Mouse (Mus musculus) heart, postnatal 4 days (tissue): ENCODE data around the gene Cdca4. TPM values are rescaled to one million over a fixed set of nuclear protein-coding genes. Genes with fewer than 3 reads are reported as not detected.

Experiments
- DNase-seq: peaks from one replicate; pipeline ENCODE4 v3.0.0; 2021
- total RNA-seq, 2 experiments: library from RNA; stranded (reverse); gene quantifications; 2 replicates each; pipeline ENCODE4 v1.2.3; 2021

Gene Cdca4
- total RNA-seq, 2 experiments from 2014 or later, result 25.8 to 26.8 TPM

DNA sequence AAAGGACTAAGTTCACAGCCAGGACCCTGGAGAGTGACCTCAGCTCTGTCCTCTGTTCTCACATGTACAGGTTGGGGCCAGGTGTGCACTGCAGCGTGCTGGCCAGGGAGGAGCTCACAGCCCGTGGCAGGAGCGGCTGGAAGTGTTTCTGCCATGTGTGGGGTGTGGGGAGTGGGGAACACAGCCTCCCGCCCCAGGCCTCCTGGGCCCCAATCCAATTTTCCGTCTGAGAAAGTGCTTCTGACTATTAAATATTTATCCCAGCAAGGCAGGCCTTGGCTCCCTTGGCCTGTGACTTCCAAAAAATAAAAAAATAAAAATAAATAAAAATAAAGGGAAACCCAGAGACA lies 30.9 kb downstream of the Cdca4 start:
- DNase-seq, result no peak

GRCm38 (mm10) chr12:112797672-112798331 lies 31.4 kb downstream of the Cdca4 start:
- peak; percentile 59 for DNase-seq

DNA sequence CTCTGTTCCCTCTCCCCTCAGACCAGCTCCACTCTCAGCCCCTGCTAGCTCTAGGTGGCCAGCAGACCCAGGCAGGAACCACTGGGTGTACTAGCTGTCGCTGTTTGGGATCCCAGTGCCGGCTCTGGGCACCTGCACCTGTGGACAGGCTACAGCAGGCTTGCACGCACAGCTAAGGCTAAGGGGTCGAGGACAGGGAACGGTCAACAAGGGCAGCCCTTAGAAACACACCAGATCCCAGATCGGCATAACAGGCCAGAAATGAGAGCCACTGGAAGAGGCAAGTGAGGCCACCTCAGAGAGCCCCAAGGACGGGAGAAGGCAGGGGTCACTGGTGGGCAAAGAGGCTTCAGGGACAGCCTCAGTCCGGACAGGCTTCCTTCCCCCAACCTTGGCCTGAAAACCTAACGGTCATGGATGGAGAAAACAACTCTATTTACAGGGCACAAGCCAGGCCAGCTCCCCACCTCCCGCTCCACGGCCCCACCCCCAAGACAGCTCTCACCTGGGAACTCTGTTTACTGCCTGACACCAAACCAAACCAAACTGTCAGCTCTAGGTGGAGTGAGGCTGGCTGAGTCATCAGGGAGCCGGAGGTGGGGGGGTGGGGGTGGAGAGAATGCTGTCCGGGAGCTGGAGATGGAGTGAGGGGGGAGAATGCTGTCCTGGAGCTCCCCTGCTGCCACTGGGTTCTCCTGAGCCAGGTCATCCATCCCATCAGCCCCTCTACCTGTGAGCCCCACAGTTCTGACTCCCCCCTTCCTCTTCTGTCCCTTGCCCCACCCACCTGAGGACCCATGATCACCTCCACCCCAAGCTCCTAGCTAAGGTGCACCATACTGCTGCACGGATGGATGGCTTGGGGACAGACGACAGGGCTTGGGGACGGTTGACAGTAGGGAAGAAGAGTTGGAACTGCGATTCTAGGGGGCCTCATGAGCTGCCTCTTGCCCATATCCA lies 32.4 kb downstream of the Cdca4 start:
- no peak for DNase-seq

DNA sequence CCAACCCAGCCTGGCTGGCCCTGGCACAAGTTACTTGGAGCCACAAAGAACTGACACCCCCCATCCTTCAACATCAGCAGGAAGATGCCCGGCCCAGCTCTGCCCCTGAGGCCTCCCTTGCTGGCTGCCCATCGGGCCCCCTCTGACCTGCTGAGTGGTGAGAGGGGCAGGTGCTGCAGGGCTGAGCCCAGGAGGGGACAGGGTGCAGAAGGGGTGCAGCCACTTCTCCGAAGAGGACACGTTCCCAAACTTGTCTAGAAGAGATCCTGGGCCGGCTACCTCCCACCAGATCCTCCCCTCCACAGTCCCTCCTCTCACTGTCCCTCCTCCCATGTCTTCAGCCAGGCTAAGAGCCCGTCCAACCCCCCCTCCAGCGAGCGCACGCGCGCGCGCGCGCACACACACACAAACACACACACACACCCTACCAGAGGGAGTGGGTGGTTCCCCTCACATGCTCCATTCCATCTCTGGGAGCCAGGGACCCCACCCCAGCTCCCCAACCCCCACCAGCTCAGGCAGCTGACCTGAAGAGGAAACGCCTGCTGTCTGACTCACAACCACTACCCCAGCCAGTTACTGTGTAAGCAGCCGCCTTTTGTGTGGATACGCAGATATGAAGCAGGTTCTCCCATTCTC lies 33.6 kb downstream of the Cdca4 start:
- DNase-seq, result peak; percentile 54

GRCm38 (mm10) chr12:112794998-112795397 lies 34.2 kb downstream of the Cdca4 start:
- no peak for DNase-seq

DNA sequence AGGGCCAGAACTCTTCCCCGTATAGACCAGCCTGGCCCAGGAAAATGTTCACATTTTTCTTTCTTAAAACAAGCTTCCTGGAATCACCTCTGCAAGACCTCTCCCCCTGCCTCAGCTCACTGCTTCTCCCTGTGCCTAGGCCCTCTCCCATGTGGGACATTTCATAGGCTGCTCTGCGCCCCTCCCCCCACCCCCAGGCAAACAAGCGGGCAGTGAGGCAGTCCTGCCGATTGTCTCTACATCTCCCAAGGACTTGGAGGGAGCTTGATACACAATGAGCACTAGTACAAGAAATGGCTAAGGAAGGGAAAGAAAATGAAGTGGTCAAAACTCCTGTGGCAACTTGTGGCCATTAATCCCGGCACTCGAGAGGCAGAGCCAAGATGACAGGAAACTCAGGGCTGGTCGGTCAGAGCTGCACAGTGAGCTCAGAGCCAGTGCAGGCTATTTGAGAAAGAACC lies 34.8 kb downstream of the Cdca4 start:
- no peak for DNase-seq

DNA sequence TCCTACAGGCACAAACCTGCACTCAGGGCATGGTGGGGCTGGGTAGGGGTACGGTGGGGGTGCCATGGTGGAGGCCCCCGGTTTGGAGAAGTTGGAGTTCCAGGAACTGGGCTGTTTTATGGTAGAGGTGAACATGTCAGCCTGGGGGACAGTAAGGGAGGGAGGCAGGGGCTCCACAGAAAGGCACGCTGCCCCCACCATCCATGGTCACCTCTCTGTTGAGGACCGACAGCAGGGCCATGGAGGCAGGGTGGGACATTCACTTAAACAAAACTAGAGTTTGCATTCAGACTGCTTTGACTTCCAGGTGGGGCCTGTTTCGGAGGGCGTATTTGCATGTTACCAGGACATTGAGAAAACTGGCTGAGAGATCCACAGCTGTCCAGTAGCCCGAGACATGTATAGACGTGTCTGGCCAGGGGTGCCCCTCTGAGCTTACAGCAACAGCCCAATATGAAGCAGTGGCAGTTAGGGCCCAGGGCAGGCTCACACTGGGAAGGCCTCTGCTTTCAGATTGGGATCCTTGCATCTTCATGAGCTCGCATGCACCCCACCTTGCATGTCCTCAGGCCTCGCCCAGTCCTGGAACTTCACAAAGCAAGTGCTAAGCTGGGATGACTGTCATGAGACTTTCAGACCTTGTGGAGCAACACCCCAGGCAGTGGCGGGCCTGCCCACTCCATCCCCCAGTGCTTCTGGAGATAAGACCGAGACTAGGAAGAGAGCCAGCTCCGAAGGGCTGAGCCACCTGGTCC lies 35.4 kb downstream of the Cdca4 start:
- peak; percentile 89 for DNase-seq

DNA sequence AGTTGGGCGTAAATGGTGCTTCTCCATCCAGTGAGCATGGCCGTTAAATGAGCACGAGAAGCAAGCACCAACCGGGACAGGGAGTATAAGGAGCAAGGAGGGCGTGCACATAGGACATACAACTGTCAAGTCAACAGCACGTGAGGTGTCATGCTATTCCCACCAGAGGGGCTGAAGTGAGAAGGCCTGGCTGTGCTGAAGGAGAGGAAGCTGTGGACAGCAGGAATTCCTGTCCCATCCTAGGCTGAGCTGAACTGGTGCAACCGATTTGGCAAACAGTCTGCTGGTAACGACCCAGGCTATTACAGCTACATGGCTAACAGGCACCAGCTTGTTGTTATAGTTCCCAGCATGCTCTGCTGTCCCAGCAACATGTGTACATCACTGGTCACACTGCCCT lies 38.2 kb downstream of the Cdca4 start:
- DNase-seq, result no peak

- DNase-seq, result no peak
Measured at GRCm38 (mm10) chr12:112774481-112774880, 54.7 kb downstream of the Cdca4 start.

GRCm38 (mm10) chr12:112774026-112774425 lies 55.2 kb downstream of the Cdca4 start:
- DNase-seq, result no peak

GRCm38 (mm10) chr12:112773366-112773765 lies 55.9 kb downstream of the Cdca4 start:
- peak; percentile 5 for DNase-seq

GRCm38 (mm10) chr12:112772306-112772705 lies 56.9 kb downstream of the Cdca4 start:
- DNase-seq, result peak; percentile 3

DNA sequence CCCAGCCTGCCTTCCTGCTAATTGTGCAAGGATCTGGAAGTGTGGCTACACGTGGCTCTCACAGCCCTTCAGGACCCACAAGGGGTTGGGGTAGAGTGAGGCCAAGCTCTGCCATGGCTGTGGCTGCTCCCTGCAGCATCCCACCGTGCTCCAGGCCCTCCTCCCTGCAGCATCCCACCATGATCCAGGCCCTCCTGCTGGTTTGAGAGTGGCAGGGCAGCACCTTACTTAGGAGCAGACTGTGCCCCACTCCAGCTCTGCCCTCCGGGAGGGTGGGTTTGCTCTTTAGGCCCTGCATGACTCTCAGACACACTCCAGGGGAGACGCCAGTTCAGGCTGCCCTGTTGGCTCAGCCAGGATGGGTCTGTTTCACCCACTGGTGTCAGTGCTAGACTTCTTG lies 58.8 kb downstream of the Cdca4 start:
- no peak for DNase-seq

Other genes starting within 250 kb of the Cdca4 start
- 10 to 100 TPM; 18.6 to 19.7 TPM for gene Inf2, start 240.6 kb downstream of the Cdca4 start, total RNA-seq
- gene Adssl1, start 209.4 kb downstream of the Cdca4 start, total RNA-seq, result 100 to 1,000 TPM; 135 to 137 TPM
- 10 to 100 TPM; 39.9 to 43.2 TPM for gene Siva1, start 184.7 kb downstream of the Cdca4 start, total RNA-seq
- gene Akt1, start 154.5 kb downstream of the Cdca4 start, total RNA-seq, result 100 to 1,000 TPM; 352 to 392 TPM
- gene Zbtb42, start 150.6 kb downstream of the Cdca4 start, total RNA-seq, result 10 to 100 TPM in 1 of 2 experiments, 1 to 10 TPM in 1; 10.0 to 10.1 TPM
- gene Cep170b, start 109.0 kb downstream of the Cdca4 start, total RNA-seq, result 10 to 100 TPM; 13.1 to 14.1 TPM
- 1 to 10 TPM; 3.4 to 4.1 TPM for gene Pld4, start 68.8 kb downstream of the Cdca4 start, total RNA-seq
- 10 to 100 TPM; 13.5 to 16.8 TPM for gene Ahnak2, start 26.8 kb downstream of the Cdca4 start, total RNA-seq
- 1 to 10 TPM; 4.5 to 6.0 TPM for gene Clba1, start 20.5 kb downstream of the Cdca4 start, total RNA-seq
- under 1 TPM; 0.16 to 0.17 TPM for gene Gpr132, start 38.8 kb upstream of the Cdca4 start, total RNA-seq
- gene Jag2, start 100.4 kb upstream of the Cdca4 start, total RNA-seq, result 10 to 100 TPM; 29.1 to 29.2 TPM
- gene Nudt14, start 112.7 kb upstream of the Cdca4 start, total RNA-seq, result 10 to 100 TPM; 10.3 to 15.7 TPM
- gene Btbd6, start 147.1 kb upstream of the Cdca4 start, total RNA-seq, result 10 to 100 TPM; 26.0 to 28.1 TPM
- 10 to 100 TPM; 38.3 to 40.8 TPM for gene Brf1, start 171.3 kb upstream of the Cdca4 start, total RNA-seq
- gene Pacs2, start 185.1 kb upstream of the Cdca4 start, total RNA-seq, result 10 to 100 TPM; 31.8 to 33.4 TPM
- gene Tex22, start 245.1 kb upstream of the Cdca4 start, total RNA-seq, result under 1 TPM in 1 of 2 experiments, not detected in 1; 0.29 TPM